Mouse (Mus musculus) left cerebral cortex, postnatal 36 days (tissue): Measurements from ENCODE around the gene H2-M5. TPM values are rescaled to one million over a fixed set of nuclear protein-coding genes. Genes with fewer than 3 reads are reported as not detected.
A peak's percentile ranks its signal among the peaks of the same experiment; 100 is the strongest.

Source experiments
- DNase-seq, 2 experiments: peaks; one replicate each; pipeline ENCODE4 v3.0.0; 2021 to 2022; ENCODE audit warnings: low spot score in 2 of 2, mixed read lengths in 1 of 2
- intact Hi-C: fragments of 180-260 bp; cut with DNase I; formaldehyde crosslinking; loops from one replicate; pipeline ENCODE4 v1.15.1; 2025
- total RNA-seq, 2 experiments: library from RNA; stranded (reverse); gene quantifications; 2 replicates each; pipeline ENCODE4 v1.2.3; 2021

Gene H2-M5
- total RNA-seq, 2 experiments from 2014 or later: 0.69 to 1.2 TPM

DNA sequence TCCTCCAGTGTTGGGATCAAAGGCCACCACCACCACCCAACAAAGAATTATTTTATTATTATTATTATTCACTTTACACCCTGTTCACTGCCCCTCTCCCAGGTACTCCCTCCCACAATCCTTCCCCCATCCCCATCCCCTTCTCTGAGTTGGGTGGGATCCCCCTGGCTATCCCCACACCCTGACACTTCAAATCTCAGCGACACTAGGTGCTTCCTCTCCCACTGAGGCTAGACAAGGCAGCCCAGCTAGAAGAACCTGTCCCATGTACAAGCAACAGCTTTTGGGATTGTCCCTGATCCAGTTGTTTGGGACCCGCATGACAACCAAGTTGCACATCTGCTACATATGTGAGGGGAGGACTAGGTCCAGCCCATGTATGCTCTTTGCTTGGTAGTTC lies 36.7 kb downstream of the H2-M5 start:
- intact Hi-C loops: no loop called here
- no peak for DNase-seq

DNA sequence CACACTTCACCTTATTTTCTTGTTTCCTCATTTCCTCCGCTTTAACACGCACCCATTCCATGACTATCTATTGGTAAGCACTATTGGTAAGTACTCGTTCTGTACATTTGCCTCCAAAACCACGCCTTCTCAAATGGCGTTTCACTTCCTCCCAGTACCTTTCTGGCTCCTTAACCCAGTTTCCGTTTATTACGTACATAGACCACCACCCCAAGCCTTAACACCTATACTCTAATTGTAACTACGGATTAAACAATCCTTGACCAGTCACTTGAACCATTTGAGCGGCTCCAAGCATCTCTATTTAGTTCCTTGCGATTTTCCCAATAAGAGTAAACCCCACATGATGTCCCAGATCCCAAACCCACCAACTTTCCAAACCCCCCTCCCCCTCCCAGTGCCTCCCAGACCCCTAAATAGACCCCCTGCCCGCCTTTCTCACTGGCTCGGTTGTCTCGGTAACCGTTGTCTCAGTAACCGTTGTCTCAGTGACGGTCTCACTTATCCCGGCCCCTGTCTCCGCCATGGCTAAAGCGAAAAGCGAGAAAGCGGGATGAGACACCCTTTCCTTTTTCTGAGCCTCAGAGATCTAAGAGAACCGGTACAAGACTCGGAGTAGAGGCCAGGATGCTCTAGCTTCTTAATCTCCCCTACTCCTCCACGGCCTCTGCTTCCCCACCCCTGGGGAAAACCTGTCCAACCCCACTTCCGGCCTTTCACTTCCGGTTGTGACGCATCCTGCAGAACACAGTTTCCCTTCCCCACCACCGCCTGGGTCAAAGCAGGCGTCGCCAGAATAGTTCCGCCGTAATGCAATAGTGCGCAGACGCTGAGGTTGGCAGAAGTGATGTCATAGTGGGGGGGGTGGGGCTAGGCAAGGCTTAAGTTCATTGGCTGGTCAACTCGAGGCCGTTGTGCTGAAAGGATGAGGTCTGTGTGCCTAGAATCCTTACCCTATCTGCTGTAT lies 38.1 kb downstream of the H2-M5 start, which contains the start of gene Ppp1r11:
Ppp1r11 (minus strand) TSS at position 761 of the 967 bp plus-strand sequence.
- DNase-seq: peak; percentile 95 to 96
- intact Hi-C loops: no loop called here

DNA sequence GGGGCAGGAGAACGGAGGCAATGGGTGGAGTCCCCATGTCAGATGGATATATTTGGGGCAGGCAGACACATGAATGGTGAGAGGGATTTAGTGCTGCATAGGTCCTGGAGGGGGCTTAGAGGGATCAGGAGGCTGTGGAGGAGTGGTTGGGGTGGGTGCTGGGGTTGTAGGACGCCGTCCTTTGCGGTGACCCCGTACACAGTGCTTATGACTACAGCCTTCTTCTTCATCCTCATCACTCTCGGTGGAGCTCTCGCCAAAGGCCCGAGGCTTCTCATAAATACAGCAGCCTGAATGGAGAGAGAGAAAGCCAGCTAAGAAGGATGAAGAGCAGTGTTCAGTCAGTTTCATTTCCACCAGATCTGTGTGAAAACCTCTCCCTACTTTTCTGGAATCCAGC lies 40.1 kb downstream of the H2-M5 start:
- intact Hi-C loops: no loop called here

DNA sequence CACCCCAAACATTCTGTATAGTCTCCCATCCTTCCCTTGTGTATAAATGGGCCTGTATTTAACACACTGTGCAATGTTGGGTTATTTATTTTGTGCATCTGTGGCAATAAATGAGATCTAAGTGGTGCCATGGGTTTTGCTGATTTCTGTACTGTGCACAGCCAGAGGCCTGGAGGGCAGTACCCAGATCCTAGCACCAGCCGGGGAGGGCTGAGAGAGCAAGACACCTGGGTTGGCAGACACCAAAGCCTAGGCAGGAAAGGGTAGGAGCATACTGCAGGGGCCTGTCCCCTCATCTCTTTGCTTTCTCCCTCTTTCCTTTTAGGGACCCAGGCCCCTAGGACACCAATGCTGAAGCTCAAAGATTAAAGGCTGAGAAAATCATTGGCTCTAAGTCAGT lies 41.1 kb downstream of the H2-M5 start:
- intact Hi-C loops: no loop called here
- no peak for DNase-seq

More for the DNA sequence above, 40.1 kb downstream of the H2-M5 start:
- no peak for DNase-seq

DNA sequence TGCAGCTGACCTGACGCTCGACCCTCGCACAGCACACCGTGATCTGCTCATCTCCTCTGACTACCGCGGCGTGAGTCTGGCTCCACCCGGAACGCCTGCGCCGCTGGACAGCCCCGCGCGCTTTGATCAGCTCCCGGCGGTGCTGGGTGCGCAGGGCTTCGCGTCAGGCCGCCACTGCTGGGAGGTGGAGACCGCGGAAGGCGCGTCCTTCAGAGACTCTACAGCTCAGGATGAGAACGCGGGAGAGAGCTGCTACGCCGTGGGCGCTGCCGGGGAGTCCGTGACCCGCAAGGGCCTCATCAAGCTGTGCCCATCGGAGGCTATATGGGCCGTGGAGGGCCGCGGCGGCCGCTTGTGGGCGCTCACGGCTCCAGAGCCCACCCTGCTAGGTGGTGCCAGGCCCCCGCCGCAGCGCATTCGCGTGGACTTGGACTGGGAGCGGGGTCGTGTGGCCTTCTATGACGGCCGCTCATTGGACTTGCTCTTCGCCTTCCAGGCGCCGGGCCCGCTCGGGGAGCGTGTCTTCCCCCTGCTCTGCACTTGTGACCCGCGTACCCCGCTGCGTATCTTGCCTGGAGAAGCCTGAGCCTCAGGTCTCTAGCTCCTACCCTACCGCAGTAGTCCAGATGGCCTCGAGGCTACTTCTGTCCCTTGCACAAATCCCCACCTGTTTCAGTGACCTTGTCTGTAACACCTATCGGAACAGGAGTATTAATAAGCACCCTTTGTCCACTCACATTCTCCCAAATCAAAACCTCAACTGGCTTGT lies 42.1 kb downstream of the H2-M5 start:
- peak; percentile 67 to 71 for DNase-seq
- intact Hi-C loops: no loop called here

DNA sequence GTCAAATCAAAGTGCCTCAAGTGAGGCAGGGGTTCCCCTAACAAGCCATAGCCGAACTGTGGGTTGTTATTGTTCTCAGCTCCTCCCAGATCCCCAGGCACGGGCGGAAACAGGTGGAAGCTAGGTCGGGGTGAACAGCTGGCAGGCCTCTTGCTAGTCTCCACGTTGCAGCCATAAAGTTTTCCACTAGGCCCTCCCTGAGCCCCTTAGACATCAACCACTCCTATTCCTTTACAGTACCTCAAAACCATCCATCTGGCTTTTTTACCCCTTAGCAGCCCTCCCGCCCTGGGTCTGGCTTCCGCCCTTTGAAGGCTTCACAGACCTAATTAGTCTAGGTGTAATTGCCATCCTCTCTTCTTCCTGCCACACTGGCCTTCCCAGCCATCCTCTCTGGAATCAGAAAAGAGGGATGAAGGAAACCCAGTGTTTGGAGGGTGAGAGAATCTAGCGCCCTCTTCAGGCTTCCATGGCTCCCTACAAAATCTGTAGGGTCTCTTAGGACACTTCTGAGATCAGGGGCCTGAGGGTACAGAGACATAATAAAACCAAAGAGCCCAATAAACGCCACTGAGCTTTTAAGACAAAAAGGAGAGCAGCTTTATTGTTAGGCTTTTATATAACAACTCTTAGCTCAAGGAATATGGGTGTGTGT lies 45.1 kb downstream of the H2-M5 start:
- DNase-seq: peak in 1 of 2 experiments; percentile 19

DNA sequence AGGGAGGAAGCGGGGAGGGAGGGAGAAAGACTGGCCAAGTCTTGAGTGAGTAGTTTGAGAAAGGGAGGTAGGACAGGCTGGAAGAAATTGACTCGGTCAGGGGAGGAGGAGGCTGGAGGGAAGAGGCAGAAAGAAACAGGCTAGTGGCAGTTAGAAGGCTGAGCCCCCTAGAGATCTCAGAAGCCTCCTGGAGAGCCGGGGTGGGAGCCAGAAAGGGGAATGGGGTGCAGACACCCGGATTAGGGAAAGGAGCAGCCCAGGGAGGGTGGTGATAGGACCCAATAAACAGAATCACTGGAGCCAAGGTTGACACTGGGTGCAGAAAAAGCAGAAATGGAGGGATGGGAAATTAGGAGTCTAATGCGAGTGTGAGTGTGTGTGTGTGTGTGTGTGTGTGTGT lies 45.6 kb downstream of the H2-M5 start:
- no peak for DNase-seq
- intact Hi-C loops: no loop called here

More for the DNA sequence above, 45.1 kb downstream of the H2-M5 start:
- intact Hi-C loops: no loop called here

DNA sequence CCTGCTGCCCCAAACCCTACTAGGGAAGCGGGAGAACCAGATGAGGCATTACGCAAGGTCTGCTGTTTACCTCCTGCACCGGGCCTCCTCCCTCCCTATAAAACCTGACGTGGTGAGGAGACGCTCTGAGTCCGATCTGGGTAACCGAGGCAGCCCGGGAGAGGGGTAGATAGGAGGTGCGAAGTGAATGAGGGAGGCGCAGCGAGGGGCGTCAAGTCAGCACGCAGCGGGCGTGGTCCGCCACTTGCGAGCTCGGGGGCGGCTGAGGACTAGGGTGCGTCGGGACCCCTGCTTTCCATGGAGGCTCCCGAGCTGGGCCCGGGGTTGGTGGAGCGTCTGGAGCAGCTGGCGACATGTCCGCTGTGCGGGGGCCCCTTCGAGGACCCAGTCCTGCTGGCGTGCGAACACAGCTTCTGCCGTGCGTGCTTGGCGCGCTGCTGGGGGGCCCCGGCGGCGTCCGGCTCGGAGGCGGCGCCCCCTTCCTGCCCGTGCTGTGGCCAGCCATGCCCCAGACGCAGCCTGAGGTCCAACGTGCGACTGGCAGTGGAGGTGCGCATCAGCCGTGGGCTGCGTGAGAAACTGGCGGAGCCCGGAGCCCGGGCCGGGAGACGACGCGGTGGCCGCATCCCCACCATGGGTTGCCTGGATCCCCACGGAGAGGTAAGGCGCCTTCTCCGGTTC lies 46.4 kb downstream of the H2-M5 start, which contains the start of gene Rnf39:
Rnf39 (plus strand) TSS at position 128 of the 681 bp plus-strand sequence.
- intact Hi-C loops: no loop called here
- DNase-seq: peak; percentile 62 to 72

DNA sequence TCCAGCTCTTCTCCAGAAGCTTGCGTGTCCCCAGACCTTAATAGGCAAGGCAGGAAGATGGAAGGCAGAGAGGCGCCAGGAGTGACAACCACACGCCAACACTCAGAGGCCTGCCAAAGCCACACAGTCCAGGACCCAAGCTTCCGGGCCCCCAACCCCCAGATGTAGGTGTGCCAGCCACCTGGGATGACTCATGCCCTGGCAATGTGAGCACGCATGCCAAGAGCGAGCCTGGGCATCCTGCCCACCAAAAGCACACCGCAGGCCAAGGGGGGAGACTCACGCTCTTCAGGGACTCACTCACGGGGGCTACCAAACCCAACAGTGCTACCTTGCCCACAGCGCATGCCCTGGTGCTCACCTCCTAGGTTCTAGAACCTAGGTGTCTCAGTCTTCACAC lies 46.9 kb downstream of the H2-M5 start:
- intact Hi-C loops: no loop called here
- DNase-seq: peak; percentile 75 to 84

DNA sequence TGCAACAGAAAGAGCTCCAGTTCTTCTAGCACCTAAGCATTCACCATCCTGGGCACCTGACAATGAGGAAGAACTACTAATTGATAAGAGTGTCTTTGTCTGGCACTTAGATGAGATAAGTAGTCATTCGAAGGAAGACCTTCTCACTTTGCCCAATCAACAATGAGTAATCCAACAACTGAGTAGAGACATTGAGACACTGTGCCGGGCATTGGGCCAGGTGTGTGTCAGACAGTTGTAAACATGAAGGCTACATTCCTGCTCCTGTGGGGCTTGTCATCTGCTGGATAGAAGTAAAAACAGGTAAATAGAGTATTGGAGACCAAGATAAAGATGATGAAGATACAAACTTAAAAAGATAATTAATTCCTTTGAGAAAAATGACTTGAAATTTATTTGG lies 51.3 kb downstream of the H2-M5 start:
- no peak for DNase-seq
- intact Hi-C loops: no loop called here

Other genes with a start within 250 kb of the H2-M5 start
- gene H2-M10.5, start 216.6 kb downstream of the H2-M5 start, total RNA-seq: not detected
- gene H2-M10.6, start 177.4 kb downstream of the H2-M5 start, total RNA-seq: not detected
- 10 to 100 TPM; 18.1 to 20.4 TPM for gene Trim26, start 152.4 kb downstream of the H2-M5 start, total RNA-seq
- gene Trim15, start 122.3 kb downstream of the H2-M5 start, total RNA-seq: not detected
- gene Trim10, start 120.0 kb downstream of the H2-M5 start, total RNA-seq: not detected
- not detected for gene Trim40, start 99.4 kb downstream of the H2-M5 start, total RNA-seq
- not detected for gene Trim31, start 91.4 kb downstream of the H2-M5 start, total RNA-seq
- gene Rnf39, start 46.6 kb downstream of the H2-M5 start, total RNA-seq: 1 to 10 TPM; 7.1 to 9.9 TPM
- 100 to 1,000 TPM; 126 to 130 TPM for gene Ppp1r11, start 37.8 kb downstream of the H2-M5 start, total RNA-seq
- gene Znrd1, start 31.0 kb downstream of the H2-M5 start, total RNA-seq: 10 to 100 TPM; 32.1 to 33.5 TPM
- gene Znrd1as, start 30.9 kb downstream of the H2-M5 start, total RNA-seq: 1 to 10 TPM; 3.6 to 3.8 TPM
- not detected for gene 2410137M14Rik, start 8.3 kb downstream of the H2-M5 start, total RNA-seq
- gene Zfp57, start 11.6 kb upstream of the H2-M5 start, total RNA-seq: 10 to 100 TPM; 11.5 to 20.4 TPM
- 10 to 100 TPM; 48.3 to 87.0 TPM for gene Mog, start 33.9 kb upstream of the H2-M5 start, total RNA-seq
- gene Gabbr1, start 56.4 kb upstream of the H2-M5 start, total RNA-seq: 100 to 1,000 TPM; 679 to 696 TPM
- not detected for gene Olfr90, start 99.0 kb upstream of the H2-M5 start, total RNA-seq
- gene Olfr91, start 108.7 kb upstream of the H2-M5 start, total RNA-seq: not detected
- gene Olfr92, start 130.6 kb upstream of the H2-M5 start, total RNA-seq: not detected
- not detected for gene Olfr93, start 172.0 kb upstream of the H2-M5 start, total RNA-seq
- gene Ubd, start 204.4 kb upstream of the H2-M5 start, total RNA-seq: not detected
- gene Olfr94, start 211.5 kb upstream of the H2-M5 start, total RNA-seq: not detected
- gene Olfr95, start 223.6 kb upstream of the H2-M5 start, total RNA-seq: not detected
- not detected for gene Olfr96, start 230.6 kb upstream of the H2-M5 start, total RNA-seq
- gene Olfr97, start 247.8 kb upstream of the H2-M5 start, total RNA-seq: not detected